Mouse (Mus musculus): ENCODE data around the gene Zfp825.
"Not testable (repeated sequence)": the region's sequence is repeated elsewhere in the genome, so short reads cannot be mapped to it uniquely, and the experiment has no call there.

The Zfp825 gene

DNA sequence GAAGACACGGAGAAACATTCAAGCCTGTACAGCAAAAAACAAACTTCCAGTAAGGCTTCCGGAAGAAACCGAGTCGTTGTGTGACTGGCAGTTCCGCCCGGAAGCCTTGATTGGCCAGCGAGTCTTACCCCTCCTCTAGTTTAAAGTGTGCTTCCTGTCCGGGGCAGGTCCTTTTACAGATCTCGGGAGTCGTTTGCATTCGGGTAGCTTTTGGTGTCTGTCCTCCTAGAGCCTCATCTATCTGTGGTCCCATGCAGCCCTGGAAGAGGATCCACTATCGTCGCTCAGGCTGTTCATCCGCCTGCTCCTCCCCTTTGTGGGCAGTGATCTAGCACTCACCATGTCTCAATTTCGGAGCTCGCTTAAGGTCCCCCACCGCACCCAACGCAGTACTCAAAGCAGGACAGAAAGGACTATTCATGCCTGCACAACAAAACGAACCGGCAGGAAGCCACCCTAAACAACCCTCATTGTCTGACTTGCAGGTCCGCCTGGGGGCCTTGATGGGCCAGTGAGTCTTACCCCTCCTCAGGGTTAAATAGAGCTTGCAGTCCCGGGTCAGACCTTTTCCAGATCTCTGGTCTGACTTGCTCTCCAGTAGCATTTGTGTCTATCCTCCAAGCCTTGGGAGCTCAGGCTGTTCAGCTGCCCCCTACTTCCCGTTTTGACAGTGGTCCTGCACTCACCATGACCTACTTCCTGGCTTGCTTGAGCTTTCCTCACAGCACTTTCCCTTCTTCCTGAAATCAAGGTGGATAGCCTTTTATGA lies at the start of gene Zfp825:
Zfp825 (minus strand) TSS at position 82 of the 769 bp plus-strand sequence.
- DNase-seq, result peak; percentile 71 to 78

DNA sequence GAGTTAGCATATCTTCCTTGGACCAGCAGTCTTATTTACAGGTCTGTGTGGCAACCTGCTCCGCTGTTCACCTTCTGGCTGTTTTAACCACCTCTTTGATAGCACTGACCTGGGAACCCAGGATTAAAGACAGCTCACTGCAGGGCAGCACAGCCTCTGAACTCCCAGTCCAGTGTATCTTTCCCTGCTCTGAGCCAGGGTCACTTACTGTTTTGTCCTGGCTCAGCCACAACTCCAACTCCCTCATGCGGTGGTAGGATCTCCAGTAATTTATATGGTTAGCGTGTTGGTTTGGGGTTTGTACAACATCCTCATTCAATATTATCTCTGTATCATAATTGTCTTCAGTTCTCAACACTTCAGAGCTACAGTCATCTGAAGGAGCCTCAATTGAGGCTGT lies 41.6 kb upstream of the Zfp825 start:
- DNase-seq, result not testable (repeated sequence)

DNA sequence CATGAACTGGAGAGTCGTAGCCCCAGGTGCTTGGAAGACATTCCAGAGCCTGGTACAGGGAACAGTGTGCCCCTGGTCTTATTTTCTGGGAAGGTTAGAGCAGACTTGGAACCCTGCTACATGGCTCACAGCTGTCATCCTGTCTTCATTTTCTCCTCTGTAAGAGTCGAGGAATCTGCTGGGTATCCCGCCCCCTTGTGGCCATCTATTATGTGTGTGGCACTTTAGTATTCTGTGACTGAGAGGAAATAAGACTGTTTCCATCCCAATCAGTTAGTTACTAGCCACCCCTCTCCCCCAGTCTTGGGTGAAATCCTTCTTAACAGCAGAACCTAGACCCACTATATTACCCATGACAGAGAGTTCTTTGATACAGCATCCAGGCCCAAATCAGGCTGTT lies 41.1 kb upstream of the Zfp825 start:
- peak; percentile 24 to 68 for DNase-seq

DNA sequence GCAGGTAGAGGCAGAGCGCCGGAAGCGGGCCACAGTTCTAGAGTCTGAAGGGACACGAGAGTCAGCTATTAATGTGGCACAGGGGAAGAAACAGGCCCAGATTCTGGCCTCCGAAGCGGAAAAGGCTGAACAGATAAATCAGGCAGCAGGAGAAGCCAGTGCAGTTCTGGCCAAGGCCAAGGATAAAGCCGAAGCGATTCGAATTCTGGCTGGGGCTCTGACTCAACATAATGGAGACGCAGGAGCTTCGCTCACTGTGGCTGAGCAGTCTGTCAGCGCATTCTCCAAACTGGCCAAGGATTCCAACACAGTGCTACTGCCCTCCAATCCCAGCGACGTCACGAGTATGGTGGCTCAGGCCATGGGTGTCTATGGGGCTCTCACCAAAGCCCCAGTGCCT lies 40.3 kb upstream of the Zfp825 start:
- DNase-seq, result no peak

DNA sequence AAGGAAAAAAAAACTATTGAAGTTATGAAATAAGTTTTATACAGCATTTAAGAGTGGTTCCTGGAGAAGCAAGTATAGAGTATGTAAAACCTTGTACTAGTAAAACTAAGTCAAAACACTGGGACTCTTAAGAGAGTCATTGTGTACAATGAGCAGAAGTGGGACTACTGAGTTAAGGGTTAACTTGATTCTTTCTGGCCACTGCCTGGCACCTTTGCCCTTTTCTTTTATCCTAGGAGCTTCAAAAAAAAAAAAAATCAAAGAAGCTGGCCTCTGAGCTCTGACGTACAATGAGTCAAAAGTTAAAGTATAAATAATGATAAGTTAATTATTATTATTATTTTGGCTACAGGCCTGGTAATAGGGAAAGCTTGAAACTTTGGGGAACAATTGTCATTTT lies 37.5 kb upstream of the Zfp825 start:
- DNase-seq, result peak in 1 of 2 experiments; percentile 33

DNA sequence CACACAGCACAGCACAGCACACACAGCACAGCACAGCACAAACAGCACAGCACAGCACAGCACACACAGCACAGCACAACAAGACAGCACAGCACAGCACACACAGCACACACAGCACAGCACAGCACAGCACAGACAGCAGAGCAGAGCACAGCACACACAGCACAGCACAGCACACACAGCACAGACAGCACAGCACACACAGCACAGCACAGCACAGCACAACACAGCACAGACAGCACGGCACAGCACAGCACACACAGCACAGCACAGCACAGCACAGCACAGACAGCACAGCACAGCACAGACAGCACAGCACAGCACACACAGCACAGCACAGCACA lies 35.6 kb upstream of the Zfp825 start:
- DNase-seq, result not testable (repeated sequence)

DNA sequence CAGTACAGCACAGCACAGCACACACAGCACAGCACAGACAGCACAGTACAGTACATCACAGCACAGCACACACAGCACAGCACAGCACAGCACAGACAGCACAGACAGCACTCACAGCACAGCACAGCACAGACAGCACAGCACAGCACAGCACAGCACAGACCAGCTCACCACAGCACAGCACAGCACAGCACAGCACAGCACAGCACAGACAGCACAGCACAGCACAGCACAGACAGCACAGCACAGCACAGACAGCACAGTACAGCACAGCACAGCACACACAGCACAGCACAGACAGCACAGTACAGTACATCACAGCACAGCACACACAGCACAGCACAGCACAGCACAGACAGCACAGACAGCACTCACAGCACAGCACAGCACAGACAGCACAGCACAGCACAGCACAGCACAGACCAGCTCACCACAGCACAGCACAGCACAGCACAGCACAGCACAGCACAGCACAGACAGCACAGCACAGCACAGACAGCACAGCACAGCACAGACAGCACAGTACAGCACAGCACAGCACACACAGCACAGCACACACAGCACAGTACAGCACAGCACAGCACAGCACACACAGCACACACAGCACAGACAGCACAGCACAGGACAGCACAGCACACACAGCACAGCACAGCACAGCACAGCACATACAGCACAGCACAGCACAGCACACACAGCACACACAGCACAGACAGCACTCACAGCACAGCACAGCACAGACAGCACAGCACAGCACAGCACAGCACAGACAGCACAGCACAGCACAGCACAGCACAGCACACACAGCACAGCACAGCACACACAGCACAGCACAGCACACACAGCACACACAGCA lies 35.0 kb upstream of the Zfp825 start:
- DNase-seq, result not testable (repeated sequence)

DNA sequence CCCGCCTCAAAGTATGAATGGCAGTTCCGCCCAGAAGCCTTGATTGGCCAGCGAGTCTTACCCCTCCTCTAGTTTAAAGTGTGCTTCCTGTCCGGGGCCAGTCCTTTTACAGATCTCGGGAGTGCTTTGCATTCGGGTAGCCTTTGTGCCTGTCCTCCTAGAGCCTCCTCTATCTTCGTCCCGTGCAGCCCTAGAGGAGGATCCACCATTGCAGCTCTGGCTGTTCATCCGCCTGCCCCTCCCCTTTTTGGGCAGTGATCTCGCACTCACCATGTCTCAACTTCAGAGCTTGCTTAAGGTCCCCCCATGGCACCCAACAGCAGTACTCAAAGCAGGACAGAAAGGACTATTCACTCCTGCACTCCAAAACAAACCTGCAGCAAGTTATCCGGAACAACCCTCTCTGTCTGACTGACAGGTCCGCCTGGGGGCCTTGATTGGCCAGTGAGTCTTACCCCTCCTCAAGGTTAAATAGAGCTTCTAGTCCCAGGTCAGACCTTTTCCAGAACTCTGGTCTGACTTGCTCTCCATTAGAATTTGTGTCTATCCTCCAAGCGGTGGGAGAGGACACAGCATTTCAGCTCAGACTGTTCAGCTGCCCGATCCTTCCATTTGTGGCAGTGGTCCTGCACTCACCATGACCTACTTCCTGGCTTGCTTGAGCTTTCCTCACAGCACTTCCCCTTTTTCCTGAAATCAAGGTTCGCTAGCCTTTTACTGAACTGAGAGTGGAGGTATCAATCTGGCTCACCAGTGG lies 28.9 kb upstream of the Zfp825 start:
- DNase-seq, result peak; percentile 81 to 88

DNA sequence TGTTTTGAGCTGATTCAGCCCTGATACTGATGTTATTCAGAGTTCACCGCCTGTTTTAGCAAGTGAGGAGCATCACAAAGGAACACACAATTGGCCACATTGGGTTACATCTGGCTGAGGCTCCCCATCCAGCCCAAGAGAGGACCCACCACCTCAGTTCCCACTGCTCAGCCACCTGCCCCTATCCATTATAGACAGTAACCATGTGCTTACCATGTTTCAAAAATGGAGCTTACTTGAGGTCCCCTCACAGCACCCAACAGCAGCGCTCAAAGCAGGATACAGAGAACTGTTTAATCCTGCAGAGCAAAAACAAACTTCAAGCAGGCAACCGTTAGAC lies 28.3 kb upstream of the Zfp825 start:
- not testable (repeated sequence) for DNase-seq

DNA sequence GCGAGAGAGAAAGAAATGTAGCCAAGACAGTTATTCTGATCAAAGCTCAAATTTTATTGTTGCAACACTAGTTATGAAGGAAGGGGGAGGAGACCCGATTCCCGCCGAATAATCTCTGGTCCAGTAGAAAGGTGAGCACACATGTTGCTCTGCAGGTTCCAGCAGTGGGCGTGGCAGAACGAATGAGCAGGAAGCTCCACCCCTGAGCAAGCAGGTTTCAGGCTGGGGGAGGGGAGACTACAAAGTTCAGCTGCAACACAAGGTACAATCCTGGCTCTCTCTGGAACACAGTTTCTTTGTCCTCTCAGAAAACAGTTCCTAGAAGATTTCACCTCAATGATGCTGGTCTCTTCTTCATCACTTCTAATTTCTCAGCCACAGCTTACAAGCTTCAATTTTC lies 14.2 kb upstream of the Zfp825 start:
- DNase-seq, result peak in 1 of 2 experiments; percentile 61

DNA sequence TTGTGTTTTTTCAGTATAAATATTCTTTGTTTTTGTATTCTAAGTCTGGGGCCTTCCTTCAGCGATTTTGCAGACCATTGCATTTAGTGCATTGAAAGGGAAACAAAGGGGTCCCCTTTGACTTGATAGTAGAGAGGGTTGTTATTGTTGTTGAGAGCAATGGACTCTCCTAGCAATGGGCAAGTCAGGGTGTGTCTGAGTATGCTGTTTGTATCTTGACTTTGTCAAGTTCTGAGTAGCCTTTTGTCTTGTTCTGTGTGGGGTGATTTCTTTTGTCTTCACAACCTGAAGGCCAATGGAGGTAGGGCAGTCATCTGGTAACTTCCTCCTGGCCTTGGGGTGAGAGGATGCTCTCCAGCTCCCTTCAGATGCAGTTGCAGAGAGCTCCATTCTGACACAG lies 9.1 kb upstream of the Zfp825 start:
- not testable (repeated sequence) for DNase-seq

DNA sequence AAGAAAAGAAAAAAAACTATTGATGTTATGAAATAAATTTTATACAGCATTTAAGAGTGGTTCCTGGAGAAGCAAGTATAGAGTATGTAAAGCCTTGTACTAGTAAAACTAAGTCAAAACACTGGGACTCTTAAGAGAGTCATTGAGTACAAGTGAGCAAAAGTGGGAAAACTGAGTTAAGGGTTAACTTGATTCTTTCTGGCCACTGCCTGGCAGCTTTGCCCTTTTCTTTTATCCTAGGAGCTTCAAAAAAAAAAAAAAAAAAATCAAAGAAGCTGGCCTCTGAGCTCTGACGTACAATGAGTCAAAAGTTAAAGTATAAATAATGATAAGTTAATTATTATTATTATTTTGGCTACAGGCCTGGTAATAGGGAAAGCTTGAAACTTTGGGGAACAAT lies 5.9 kb upstream of the Zfp825 start:
- peak; percentile 8 for DNase-seq

DNA sequence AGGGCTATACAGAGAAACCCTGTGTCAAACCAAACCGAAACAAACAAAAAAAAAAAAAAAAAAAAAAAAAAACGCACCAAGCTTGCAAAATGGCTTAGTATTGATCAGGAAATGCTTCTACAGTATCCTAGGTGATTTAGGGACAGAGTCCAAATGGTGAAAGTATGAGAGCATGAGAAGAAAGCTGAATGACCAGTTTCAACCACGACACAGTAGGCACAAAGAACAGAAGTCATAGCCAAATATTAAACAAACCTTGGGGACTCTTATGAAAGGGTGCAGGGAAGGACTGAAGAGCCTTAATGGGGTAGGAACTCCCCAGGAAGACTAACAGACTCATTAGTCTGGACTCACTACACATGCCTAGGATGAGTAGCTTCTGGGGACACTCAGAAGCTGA lies 9.5 kb downstream of the Zfp825 start:
- not testable (repeated sequence) for DNase-seq

DNA sequence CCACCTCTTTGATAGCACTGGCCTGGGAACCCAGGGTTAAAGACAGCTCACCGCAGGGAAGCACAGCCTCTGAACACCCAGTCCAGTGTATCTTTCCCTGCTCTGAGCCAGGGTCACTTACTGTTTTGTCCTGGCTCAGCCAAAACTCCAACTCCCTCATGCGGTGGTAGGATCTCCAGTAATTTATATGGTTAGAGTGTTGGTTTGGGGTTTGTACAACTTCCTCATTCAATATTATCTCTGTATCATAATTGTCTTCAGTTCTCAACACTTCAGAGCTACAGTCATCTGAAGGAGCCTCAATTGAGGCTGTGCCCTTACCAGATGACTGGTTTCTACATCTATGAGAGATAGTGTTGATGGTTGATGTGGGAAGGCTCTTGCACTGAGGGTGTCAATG lies 22.3 kb downstream of the Zfp825 start:
- DNase-seq, result not testable (repeated sequence)

DNA sequence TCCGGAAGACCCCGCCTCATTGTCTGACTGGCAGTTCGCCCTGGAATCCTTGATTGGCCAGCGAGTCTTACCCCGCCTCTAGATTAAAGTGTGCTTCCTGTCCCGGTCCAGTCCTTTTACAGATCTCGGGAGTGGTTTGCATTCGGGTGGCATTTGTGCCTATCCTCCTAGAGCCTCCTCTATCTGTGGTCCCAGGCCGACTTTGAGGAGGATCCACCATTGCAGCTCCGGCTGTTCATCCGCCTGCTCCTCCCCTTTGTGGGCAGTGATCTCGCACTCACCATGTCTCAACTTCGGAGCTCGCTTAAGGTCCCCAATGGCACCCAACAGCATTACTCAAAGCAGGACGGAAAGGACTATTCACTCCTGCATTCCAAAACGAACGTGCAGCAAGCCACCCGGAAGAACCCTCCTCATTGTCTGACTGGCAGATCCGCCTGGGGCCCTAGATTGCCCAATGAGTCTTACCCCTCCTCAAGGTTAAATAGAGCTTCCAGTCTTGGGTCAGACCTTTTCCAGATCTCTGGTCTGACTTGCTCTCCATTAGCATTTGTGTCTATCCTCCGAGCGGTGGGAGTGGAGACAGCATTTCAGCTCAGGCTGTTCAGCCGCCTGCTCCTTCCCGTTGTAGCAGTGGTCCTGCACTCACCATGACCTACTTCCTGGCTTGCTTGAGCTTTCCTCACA lies 30.9 kb downstream of the Zfp825 start:
- DNase-seq, result peak; percentile 81 to 83

DNA sequence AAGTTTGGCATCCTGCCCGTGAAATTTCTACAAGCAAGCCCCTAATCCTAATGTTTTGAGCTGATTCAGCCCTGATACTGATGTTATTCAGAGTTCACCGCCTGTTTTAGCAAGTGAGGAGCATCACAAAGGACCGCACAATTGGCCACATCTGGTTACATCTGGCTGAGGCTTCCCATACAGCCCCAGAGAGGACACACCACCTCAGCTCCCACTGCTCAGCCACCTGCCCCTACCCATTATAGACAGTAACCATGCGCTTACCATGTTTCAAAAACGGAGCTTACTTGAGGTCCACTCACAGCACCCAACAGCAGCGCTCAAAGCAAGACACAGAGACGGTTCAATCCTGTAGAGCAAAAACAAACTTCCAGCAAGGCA lies 31.5 kb downstream of the Zfp825 start:
- not testable (repeated sequence) for DNase-seq

DNA sequence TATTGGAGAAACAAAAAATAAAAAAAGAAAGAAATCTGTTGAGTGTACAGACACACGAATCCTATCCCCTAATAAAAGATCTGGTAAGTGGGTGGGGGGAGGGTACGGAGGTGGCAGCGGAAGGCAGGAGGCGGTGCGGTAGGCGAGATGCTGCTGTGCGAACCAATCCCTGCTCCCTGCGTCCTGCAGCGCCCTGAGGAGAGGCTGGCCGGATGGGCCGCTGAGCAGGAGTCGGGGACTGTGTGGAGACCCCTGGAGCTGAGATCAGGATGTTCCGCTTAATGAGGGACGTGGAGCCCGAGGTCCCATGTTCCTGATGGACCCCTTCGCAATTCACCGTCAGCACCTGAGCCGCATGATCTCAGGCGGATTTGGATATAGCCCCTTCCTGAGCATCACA lies 53.9 kb downstream of the Zfp825 start:
- DNase-seq, result no peak

Measured in kidney, adult 8-10 months (tissue).